Mouse (Mus musculus) cortical plate, adult 2 months (tissue): Measurements from ENCODE around the gene Lrrc8b. TPM values are rescaled to one million over a fixed set of nuclear protein-coding genes. Genes with fewer than 3 reads are reported as not detected.

Experiments used
- H3K27ac ChIP-seq: fragments of 200-500 bp; 2 replicates; pipeline ENCODE4 v1.5.1; 2012; ENCODE audit warnings: low read length, control low read depth, inconsistent platforms; ENCODE audit not compliant: insufficient read depth
- H3K4me1 ChIP-seq: fragments of 200-500 bp; 2 replicates; pipeline ENCODE4 v1.6.1; 2011; ENCODE audit warnings: low read length; ENCODE audit not compliant: control insufficient read depth, insufficient read depth
- H3K4me3 ChIP-seq: fragments of 200-500 bp; 2 replicates; pipeline ENCODE4 v1.5.1; 2011; ENCODE audit warnings: mild to moderate bottlenecking, low read length, control low read depth; ENCODE audit not compliant: insufficient read depth
- POLR2A ChIP-seq: fragments of 200-500 bp; IDR thresholded peaks from 2 replicates; pipeline ENCODE4 v1.6.1; 2011; ENCODE audit warnings: mild to moderate bottlenecking, low read length, control low read depth; ENCODE audit not compliant: insufficient read depth; ENCODE audit errors: extremely low read depth
- polyA plus RNA-seq: library from polyadenylated mRNA; depleted of rRNA; stranded (reverse); fragments of >200 nt; gene quantifications from 2 replicates; pipeline ENCODE4 v1.2.3, GENCODE M21; 2012; rRNA removed

Lrrc8b gene
- polyA plus RNA-seq, 1 experiment, result 58.2 TPM

DNA sequence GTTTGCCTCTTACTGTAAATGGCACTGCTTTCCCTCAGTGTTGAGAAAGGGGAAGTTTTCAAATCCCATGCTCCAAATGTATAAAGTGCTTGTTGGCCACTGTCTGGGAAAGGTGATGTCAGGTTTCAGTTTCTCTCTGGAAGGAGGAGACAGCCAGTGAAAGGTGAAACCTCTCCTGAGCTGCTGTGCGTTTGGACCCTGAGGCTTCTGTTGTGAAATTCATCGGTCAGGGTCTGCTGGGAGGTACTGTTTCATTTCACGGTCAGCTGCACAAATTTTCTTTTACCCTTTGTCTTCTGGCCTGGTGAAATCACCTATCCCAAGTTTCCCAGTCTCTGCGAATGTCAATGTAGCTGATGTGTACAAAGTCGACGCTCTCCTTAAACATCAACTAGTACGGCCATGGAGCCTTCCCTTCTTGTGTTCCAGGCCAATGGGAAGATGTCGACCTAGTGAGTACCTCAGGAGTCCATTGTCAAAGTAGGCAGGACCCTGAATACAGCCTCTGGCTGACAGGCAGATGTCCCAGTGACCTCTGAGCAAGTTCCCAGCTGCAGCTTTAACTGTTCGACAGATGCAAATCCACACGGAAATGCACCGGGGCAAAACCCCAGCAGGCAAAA, 121.6 kb downstream of the Lrrc8b start:
- H3K4me3 ChIP-seq, result no peak overlapping the region

More for the DNA sequence above, 121.6 kb downstream of the Lrrc8b start:
- Histone ChIP-seq H3K4me1 (no peaks in the 10 kb centered on the region), H3K27ac (no peak overlapping the region)
- TF ChIP-seq POLR2A, result no peak

Other genes starting within 250 kb of the Lrrc8b start
- 0.06 and 0.42 TPM in 2 replicates for gene Gbp10, start 176.2 kb upstream of the Lrrc8b start, polyA plus RNA-seq
- gene Gm43302, start 122.1 kb upstream of the Lrrc8b start, polyA plus RNA-seq, result 0.23 and 0.31 TPM in 2 replicates
- 1.4 and 1.8 TPM in 2 replicates for gene Gbp6, start 122.1 kb upstream of the Lrrc8b start, polyA plus RNA-seq
- gene Lrrc8c, start 103.6 kb downstream of the Lrrc8b start, polyA plus RNA-seq, result 13.1 and 14.0 TPM in 2 replicates